ENCODE assay signal across 22 mouse cellular contexts in the genomic region with DNA sequence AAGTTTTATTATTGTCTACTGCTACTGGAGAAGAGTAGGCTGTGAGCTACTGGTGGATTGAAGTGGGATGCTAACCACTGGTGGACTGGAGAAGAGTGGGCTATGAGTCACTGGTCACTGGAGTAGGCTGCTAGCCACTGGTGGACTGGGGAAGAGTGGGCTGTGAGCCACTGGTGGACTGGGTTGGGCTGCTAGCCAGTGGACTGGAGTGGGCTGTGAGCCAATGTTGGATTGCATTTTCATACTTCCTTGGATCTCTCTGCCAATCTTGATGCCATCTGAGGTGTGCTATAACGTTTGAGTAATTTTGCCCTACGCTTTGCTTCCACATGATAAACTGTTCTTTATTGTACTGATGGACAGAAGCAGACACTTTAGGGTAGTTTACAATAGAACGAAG. TPM values are rescaled to one million over a fixed set of nuclear protein-coding genes. Genes with fewer than 3 reads are reported as not detected.
"Had no signal": no experiment of that assay in that cellular context is flagged by ENCODE, and none has a peak within 500 bp of the region (broad histone marks: within the 10 kb centered on the region; RNA-seq: fewer than 3 reads in every experiment).

No protein-coding gene starts in this region.

- H3K27ac ChIP-seq: midbrain, embryonic 10.5 days; midbrain, embryonic 12.5 days; neural tube, embryonic 13.5 days; neural tube, embryonic 15.5 days; stomach, embryonic 15.5 days; stomach, postnatal 0 days had no signal

- ATAC-seq: midbrain, embryonic 16.5 days had no signal

- H3K4me3 ChIP-seq: midbrain, embryonic 10.5 days; midbrain, embryonic 12.5 days; myocyte; neural tube, embryonic 13.5 days; neural tube, embryonic 15.5 days; stomach, embryonic 15.5 days had no signal

- H3K4me1 ChIP-seq: midbrain, embryonic 10.5 days; midbrain, embryonic 12.5 days; neural tube, embryonic 13.5 days; neural tube, embryonic 15.5 days; stomach, embryonic 15.5 days had no signal

- DNase-seq: lung, adult 18-20 months; lung, embryonic 14.5 days; lung, postnatal 10 days; lung, postnatal 4 days; midbrain, embryonic 14.5 days; retina, postnatal 1 day; right cerebral cortex, adult 18-20 months; right cerebral cortex, postnatal 25 days; right cerebral cortex, postnatal 4 days; thymus, adult 2 months; thymus, postnatal 25 days; thymus, postnatal 4 days had no signal

RNA-seq across cellular contexts. Expression of a gene that starts 5.3 kb away (rescaled TPM):
- polyA plus RNA-seq: myocyte; testis, adult 2 months; urinary bladder, adult 2 months had no signal
